Mouse (Mus musculus): ENCODE data around the gene Tbc1d8. TPM values are rescaled to one million over a fixed set of nuclear protein-coding genes. Genes with fewer than 3 reads are reported as not detected.

The Tbc1d8 gene
- polyA plus RNA-seq, 1 experiment, result 5.1 TPM

DNA sequence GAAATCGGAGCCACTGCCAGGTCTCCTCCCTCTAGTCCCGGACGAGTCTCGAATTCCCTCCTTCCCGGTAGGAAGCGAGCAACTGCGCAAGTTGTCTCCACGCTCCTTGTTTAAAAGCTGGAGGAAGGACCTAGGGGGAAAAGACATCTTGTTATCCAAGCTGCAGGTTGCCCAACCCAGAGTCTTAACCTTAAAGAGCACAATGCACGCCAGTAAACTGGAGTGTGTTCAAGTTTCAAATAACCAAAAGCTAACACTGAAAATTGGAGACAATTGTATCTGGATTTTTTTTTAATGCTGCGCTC lies 293 bp upstream of the Tbc1d8 start:
- no peak for TF ChIP-seq POLR2A (IDR thresholded peaks at IDR 0.05; ENCODE audit: low read depth, low read length)
- TF ChIP-seq CTCF (conservative IDR thresholded peaks at IDR 0.05; ENCODE audit: insufficient read depth, insufficient read length, low read depth, low read length), result no peak
- H3K4me1 ChIP-seq (ENCODE audit: control insufficient read depth, insufficient read depth, low read length), result no peaks in the 10 kb centered on the region; the same call in 1 of the 2 replicates
- no peak for DNase-seq
- H3K36me3 ChIP-seq (ENCODE audit: control insufficient read depth, insufficient read depth, low read length), result no peaks in the 10 kb centered on the region
- H3K27ac ChIP-seq (ENCODE audit: insufficient read depth, low read depth, low read length), result peak overlapping the region; percentile 30; the same call in 1 of the 2 replicates
- WGBS, result 5% methylated on average over 10 of the region's 10 CpGs
- H3K27me3 ChIP-seq (replicated peaks; ENCODE audit: control insufficient read depth, insufficient read depth, low read length), result no peaks in the 10 kb centered on the region
- peak overlapping the region; percentile 49 for H3K4me3 ChIP-seq (ENCODE audit: insufficient read depth, low read depth, low read length)

GRCm38 (mm10) chr1:39477064-39477463 lies 1.5 kb downstream of the Tbc1d8 start:
- no peak overlapping the region for H3K4me3 ChIP-seq (ENCODE audit: insufficient read depth, low read depth, low read length)

GRCm38 (mm10) chr1:39476341-39476740 lies 2.2 kb downstream of the Tbc1d8 start:
- no peaks in the 10 kb centered on the region for H3K27me3 ChIP-seq (replicated peaks; ENCODE audit: control insufficient read depth, insufficient read depth, low read length)
- 55% methylated on average over 1 of the region's 1 CpGs for WGBS
- H3K4me3 ChIP-seq (ENCODE audit: insufficient read depth, low read depth, low read length), result no peak overlapping the region
- no peak overlapping the region for H3K27ac ChIP-seq (ENCODE audit: insufficient read depth, low read depth, low read length)
- DNase-seq, result no peak
- H3K36me3 ChIP-seq (ENCODE audit: control insufficient read depth, insufficient read depth, low read length), result no peaks in the 10 kb centered on the region
- no peaks in the 10 kb centered on the region; the same call in 1 of the 2 replicates for H3K4me1 ChIP-seq (ENCODE audit: control insufficient read depth, insufficient read depth, low read length)
- TF ChIP-seq POLR2A (IDR thresholded peaks at IDR 0.05; ENCODE audit: low read depth, low read length) (no peak), CTCF (conservative IDR thresholded peaks at IDR 0.05; ENCODE audit: insufficient read depth, insufficient read length, low read depth, low read length) (no peak)

More at GRCm38 (mm10) chr1:39477064-39477463, 1.5 kb downstream of the Tbc1d8 start:
- H3K27ac ChIP-seq (ENCODE audit: insufficient read depth, low read depth, low read length), result no peak overlapping the region
- no peaks in the 10 kb centered on the region for H3K27me3 ChIP-seq (replicated peaks; ENCODE audit: control insufficient read depth, insufficient read depth, low read length)
- WGBS, result 90% methylated on average over 5 of the region's 5 CpGs
- DNase-seq, result no peak
- no peak for TF ChIP-seq POLR2A (IDR thresholded peaks at IDR 0.05; ENCODE audit: low read depth, low read length)
- TF ChIP-seq CTCF (conservative IDR thresholded peaks at IDR 0.05; ENCODE audit: insufficient read depth, insufficient read length, low read depth, low read length), result no peak
- no peaks in the 10 kb centered on the region; the same call in 1 of the 2 replicates for H3K4me1 ChIP-seq (ENCODE audit: control insufficient read depth, insufficient read depth, low read length)
- no peaks in the 10 kb centered on the region for H3K36me3 ChIP-seq (ENCODE audit: control insufficient read depth, insufficient read depth, low read length)

DNA sequence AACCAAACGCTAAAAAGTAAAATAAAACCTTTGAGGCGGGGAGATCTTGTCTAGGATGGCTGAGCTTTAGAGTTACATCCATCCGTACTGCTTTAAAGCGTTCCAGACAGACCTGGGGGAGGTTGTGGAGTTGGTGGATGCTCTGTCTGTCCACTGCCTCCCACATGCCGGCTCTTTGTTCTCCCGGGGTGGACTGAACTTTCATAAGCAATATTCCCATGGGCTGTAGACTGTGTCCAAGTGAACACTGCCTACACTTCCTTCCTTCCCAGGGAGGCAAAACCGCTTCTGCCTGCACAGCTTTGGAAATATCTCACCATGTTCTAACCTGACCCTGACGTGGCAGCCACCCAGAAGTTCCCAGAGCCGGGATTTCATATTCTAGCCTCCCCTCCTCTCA lies 4.0 kb downstream of the Tbc1d8 start:
- no peak overlapping the region for H3K4me3 ChIP-seq (ENCODE audit: insufficient read depth, low read depth, low read length)
- H3K36me3 ChIP-seq (ENCODE audit: control insufficient read depth, insufficient read depth, low read length), result no peaks in the 10 kb centered on the region
- 45% methylated on average over 9 of the region's 9 CpGs for WGBS
- H3K27me3 ChIP-seq (replicated peaks; ENCODE audit: control insufficient read depth, insufficient read depth, low read length), result no peaks in the 10 kb centered on the region
- DNase-seq, result no peak
- H3K4me1 ChIP-seq (ENCODE audit: control insufficient read depth, insufficient read depth, low read length), result no peaks in the 10 kb centered on the region; the same call in 1 of the 2 replicates
- H3K27ac ChIP-seq (ENCODE audit: insufficient read depth, low read depth, low read length), result no peak overlapping the region
- TF ChIP-seq POLR2A (IDR thresholded peaks at IDR 0.05; ENCODE audit: low read depth, low read length) (no peak), CTCF (conservative IDR thresholded peaks at IDR 0.05; ENCODE audit: insufficient read depth, insufficient read length, low read depth, low read length) (no peak)

GRCm38 (mm10) chr1:39471298-39471902 lies 7.2 kb downstream of the Tbc1d8 start:
- Histone ChIP-seq H3K27me3 (replicated peaks; ENCODE audit: control insufficient read depth, insufficient read depth, low read length) (no peaks in the 10 kb centered on the region), H3K4me1 (ENCODE audit: control insufficient read depth, insufficient read depth, low read length) (no peaks in the 10 kb centered on the region), H3K4me3 (ENCODE audit: insufficient read depth, low read depth, low read length) (no peak overlapping the region), H3K27ac (ENCODE audit: insufficient read depth, low read depth, low read length) (no peak overlapping the region), H3K36me3 (ENCODE audit: control insufficient read depth, insufficient read depth, low read length) (no peaks in the 10 kb centered on the region)
- DNase-seq, result no peak
- 84% methylated on average over 9 of the region's 9 CpGs for WGBS
- TF ChIP-seq CTCF (conservative IDR thresholded peaks at IDR 0.05; ENCODE audit: insufficient read depth, insufficient read length, low read depth, low read length), result no peak
- no peak for TF ChIP-seq POLR2A (IDR thresholded peaks at IDR 0.05; ENCODE audit: low read depth, low read length)

- no peaks in the 10 kb centered on the region for H3K27me3 ChIP-seq (replicated peaks; ENCODE audit: control insufficient read depth, insufficient read depth, low read length)
- no peaks in the 10 kb centered on the region for H3K36me3 ChIP-seq (ENCODE audit: control insufficient read depth, insufficient read depth, low read length)
- TF ChIP-seq CTCF (conservative IDR thresholded peaks at IDR 0.05; ENCODE audit: insufficient read depth, insufficient read length, low read depth, low read length) (no peak), POLR2A (IDR thresholded peaks at IDR 0.05; ENCODE audit: low read depth, low read length) (no peak)
- no peak overlapping the region for H3K27ac ChIP-seq (ENCODE audit: insufficient read depth, low read depth, low read length)
- H3K4me1 ChIP-seq (ENCODE audit: control insufficient read depth, insufficient read depth, low read length), result no peaks in the 10 kb centered on the region
- DNase-seq, result no peak
- 88% methylated on average over 7 of the region's 7 CpGs for WGBS
- H3K4me3 ChIP-seq (ENCODE audit: insufficient read depth, low read depth, low read length), result no peak overlapping the region
Observed at GRCm38 (mm10) chr1:39468982-39469381, 9.6 kb downstream of the Tbc1d8 start.

DNA sequence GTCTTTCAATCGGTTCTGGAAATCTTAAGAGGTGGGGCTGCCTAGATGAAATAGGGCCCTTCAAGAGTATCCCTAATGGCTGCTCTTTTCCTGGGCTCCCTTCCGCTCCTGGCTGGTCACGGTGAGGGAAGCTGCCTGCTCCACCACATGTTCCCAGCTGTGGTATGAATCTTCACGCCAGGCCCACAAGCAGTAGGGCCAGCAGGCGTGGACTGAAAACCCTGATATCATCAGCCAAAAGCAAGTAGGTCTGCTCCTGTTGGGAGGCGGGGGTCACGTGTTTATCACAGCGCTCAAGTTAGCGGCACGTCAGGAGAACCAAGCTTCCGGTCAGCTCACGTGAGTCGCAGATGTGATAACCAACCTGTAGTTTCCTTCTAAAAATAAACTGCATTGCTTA lies 12.0 kb downstream of the Tbc1d8 start:
- 92% methylated on average over 13 of the region's 13 CpGs for WGBS
- DNase-seq, result no peak
- no peaks in the 10 kb centered on the region for H3K4me1 ChIP-seq (ENCODE audit: control insufficient read depth, insufficient read depth, low read length)
- TF ChIP-seq CTCF (conservative IDR thresholded peaks at IDR 0.05; ENCODE audit: insufficient read depth, insufficient read length, low read depth, low read length), result no peak
- no peak for TF ChIP-seq POLR2A (IDR thresholded peaks at IDR 0.05; ENCODE audit: low read depth, low read length)
- H3K27me3 ChIP-seq (replicated peaks; ENCODE audit: control insufficient read depth, insufficient read depth, low read length), result no peaks in the 10 kb centered on the region
- no peak overlapping the region for H3K4me3 ChIP-seq (ENCODE audit: insufficient read depth, low read depth, low read length)
- H3K36me3 ChIP-seq (ENCODE audit: control insufficient read depth, insufficient read depth, low read length), result no peaks in the 10 kb centered on the region
- H3K27ac ChIP-seq (ENCODE audit: insufficient read depth, low read depth, low read length), result no peak overlapping the region

All from kidney, adult 2 months (tissue).